Mouse (Mus musculus): ENCODE results near the gene Rabggta. TPM values are rescaled to one million over a fixed set of nuclear protein-coding genes. Genes with fewer than 3 reads are reported as not detected.
"Not testable (repeated sequence)": the region's sequence is repeated elsewhere in the genome, so short reads cannot be mapped to it uniquely, and the experiment has no call there.

Gene Rabggta
- total RNA-seq, 1 experiment = 34.0 TPM

DNA sequence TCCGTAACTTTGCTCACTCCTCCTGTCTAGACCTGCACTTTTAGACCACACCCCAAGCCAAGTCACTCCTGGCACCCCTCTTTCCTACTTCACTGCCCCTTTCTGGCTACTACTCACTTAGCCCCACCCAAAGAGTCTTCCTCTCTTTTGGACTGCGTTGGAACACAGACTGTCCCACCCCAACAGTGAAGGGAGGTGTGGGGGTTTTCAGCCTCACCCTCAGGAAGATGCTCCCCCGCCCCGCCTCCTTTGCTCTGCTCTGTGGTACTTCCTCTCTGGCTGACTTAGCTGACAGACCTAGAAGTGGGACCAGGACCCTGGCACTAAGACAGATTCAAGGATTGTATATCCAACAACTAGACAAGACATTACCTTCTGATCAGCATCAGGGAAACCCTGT is 43.6 kb upstream of the Rabggta start, which contains the start of gene Ltb4r1:
Ltb4r1 (plus strand) TSS at position 267 of the 400 bp plus-strand sequence.
- in situ Hi-C loops (cut with MboI; ENCODE audit: low sequenced_read_pairs in 2 of 2, unreplicated experiment in 2 of 2) = no loop called here
- no peak for DNase-seq (ENCODE audit: low read depth, low spot score)
- H3K9me3 ChIP-seq (ENCODE audit: control insufficient read depth, insufficient read depth, low read depth, low read length) = no peaks in the 10 kb centered on the region
- H3K9ac ChIP-seq (ENCODE audit: insufficient read depth, low read depth, low read length, poor library complexity, severe bottlenecking) = no peak within 1 kb of the TSS
- H3K4me3 ChIP-seq (ENCODE audit: insufficient read depth in 1 of 2, low read depth in 1 of 2, low read length in 2 of 2, poor library complexity in 1 of 2, severe bottlenecking in 1 of 2) = no peak within 1 kb of the TSS
- no peak within 1 kb of the TSS for H3K27ac ChIP-seq (ENCODE audit: insufficient read depth, low read depth, low read length, poor library complexity, severe bottlenecking)
- TF ChIP-seq ZNF384 (IDR thresholded peaks at IDR 0.05; ENCODE audit: low read depth, low read length) = no peak
- TF ChIP-seq ZC3H11A (IDR thresholded peaks at IDR 0.05; ENCODE audit: borderline replicate concordance, low read depth, low read length) = no peak
- TF ChIP-seq CHD2 (IDR thresholded peaks at IDR 0.05; ENCODE audit: low read depth, low read length) = no peak
- no peak for TF ChIP-seq HCFC1 (IDR thresholded peaks at IDR 0.05; ENCODE audit: borderline replicate concordance, insufficient read depth, low read length)
- TF ChIP-seq MAFK (IDR thresholded peaks at IDR 0.05; ENCODE audit: insufficient read depth, low read depth, low read length) = no peak
- no peaks in the 10 kb centered on the region for H3K36me3 ChIP-seq (ENCODE audit: control insufficient read depth, insufficient read depth, low read length, poor library complexity, severe bottlenecking)
- H3K4me1 ChIP-seq (ENCODE audit: control insufficient read depth in 2 of 2, insufficient read depth in 2 of 2, low read length in 2 of 2, poor library complexity in 1 of 2) = peaks cover 0 to 7% of the 10 kb centered on the region in 2 experiments; a peak in 1 of 4 replicates

DNA sequence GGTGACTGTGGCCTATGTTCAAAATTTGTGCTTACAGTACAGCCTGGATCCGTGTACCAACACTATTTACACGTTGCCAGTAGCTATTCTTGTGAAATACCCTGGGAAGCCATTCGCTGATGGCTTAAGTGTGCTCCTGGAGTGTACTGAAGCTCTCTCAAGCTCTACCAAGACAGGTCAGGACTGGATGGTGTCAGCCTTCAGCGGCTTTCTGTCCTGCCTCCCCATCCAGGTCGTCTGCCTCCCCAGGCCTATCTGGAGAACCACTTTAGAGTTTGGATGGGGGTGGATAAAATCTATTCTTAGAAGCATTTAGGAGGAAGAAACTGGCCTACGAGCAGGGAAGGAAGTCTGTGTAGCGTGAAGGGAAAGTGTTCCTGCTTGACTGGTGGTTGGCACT is 41.1 kb upstream of the Rabggta start:
- H3K36me3 ChIP-seq (ENCODE audit: control insufficient read depth, insufficient read depth, low read length, poor library complexity, severe bottlenecking) = no peaks in the 10 kb centered on the region
- H3K4me1 ChIP-seq (ENCODE audit: control insufficient read depth in 2 of 2, insufficient read depth in 2 of 2, low read length in 2 of 2, poor library complexity in 1 of 2) = peaks cover 0 to 7% of the 10 kb centered on the region in 2 experiments; a peak in 1 of 4 replicates
- TF ChIP-seq CHD2 (IDR thresholded peaks at IDR 0.05; ENCODE audit: low read depth, low read length) (no peak), ZNF384 (IDR thresholded peaks at IDR 0.05; ENCODE audit: low read depth, low read length) (no peak), HCFC1 (IDR thresholded peaks at IDR 0.05; ENCODE audit: borderline replicate concordance, insufficient read depth, low read length) (no peak), ZC3H11A (IDR thresholded peaks at IDR 0.05; ENCODE audit: borderline replicate concordance, low read depth, low read length) (no peak), MAFK (IDR thresholded peaks at IDR 0.05; ENCODE audit: insufficient read depth, low read depth, low read length) (no peak)
- DNase-seq (ENCODE audit: low read depth, low spot score) = no peak
- no peaks in the 10 kb centered on the region for H3K9me3 ChIP-seq (ENCODE audit: control insufficient read depth, insufficient read depth, low read depth, low read length)
- no peak overlapping the region for H3K4me3 ChIP-seq (ENCODE audit: insufficient read depth in 1 of 2, low read depth in 1 of 2, low read length in 2 of 2, poor library complexity in 1 of 2, severe bottlenecking in 1 of 2)
- peak overlapping the region; percentile 43; the same call in 1 of the 2 replicates for H3K9ac ChIP-seq (ENCODE audit: insufficient read depth, low read depth, low read length, poor library complexity, severe bottlenecking)
- in situ Hi-C loops (cut with MboI; ENCODE audit: low sequenced_read_pairs in 2 of 2, unreplicated experiment in 2 of 2) = no loop called here
- no peak overlapping the region for H3K27ac ChIP-seq (ENCODE audit: insufficient read depth, low read depth, low read length, poor library complexity, severe bottlenecking)

DNA sequence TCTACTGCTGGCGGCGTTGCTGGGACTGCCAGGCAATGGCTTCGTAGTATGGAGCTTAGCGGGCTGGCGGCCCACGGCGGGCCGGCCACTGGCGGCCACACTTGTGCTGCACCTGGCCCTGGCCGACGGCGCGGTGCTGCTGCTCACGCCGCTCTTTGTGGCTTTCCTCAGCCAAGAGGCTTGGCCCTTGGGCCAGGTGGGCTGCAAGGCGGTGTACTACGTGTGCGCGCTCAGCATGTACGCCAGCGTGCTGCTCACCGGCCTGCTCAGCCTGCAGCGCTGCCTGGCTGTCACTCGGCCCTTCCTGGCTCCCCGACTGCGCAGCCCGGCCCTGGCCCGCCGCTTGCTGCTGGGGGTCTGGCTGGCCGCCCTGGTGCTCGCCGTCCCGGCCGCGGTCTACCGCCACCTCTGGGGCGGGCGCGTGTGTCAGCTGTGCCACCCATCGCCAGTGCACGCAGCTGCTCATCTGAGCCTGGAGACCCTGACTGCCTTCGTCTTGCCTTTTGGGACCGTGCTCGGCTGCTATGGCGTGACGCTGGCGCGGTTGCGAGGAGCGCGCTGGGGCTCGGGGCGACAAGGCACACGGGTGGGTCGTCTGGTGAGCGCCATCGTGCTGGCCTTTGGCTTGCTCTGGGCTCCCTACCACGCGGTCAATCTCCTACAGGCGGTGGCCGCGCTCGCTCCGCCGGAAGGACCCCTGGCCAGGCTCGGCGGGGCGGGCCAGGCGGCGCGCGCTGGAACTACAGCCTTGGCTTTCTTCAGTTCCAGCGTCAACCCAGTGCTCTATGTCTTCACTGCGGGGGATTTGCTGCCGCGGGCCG is 40.1 kb upstream of the Rabggta start:
- H3K27ac ChIP-seq (ENCODE audit: insufficient read depth, low read depth, low read length, poor library complexity, severe bottlenecking) = no peak overlapping the region
- DNase-seq (ENCODE audit: low read depth, low spot score) = no peak
- in situ Hi-C loops (cut with MboI; ENCODE audit: low sequenced_read_pairs in 2 of 2, unreplicated experiment in 2 of 2) = no loop called here
- no peaks in the 10 kb centered on the region for H3K9me3 ChIP-seq (ENCODE audit: control insufficient read depth, insufficient read depth, low read depth, low read length)
- peaks cover 0 to 4% of the 10 kb centered on the region in 2 experiments; a peak in 1 of 4 replicates for H3K4me1 ChIP-seq (ENCODE audit: control insufficient read depth in 2 of 2, insufficient read depth in 2 of 2, low read length in 2 of 2, poor library complexity in 1 of 2)
- H3K36me3 ChIP-seq (ENCODE audit: control insufficient read depth, insufficient read depth, low read length, poor library complexity, severe bottlenecking) = no peaks in the 10 kb centered on the region
- H3K9ac ChIP-seq (ENCODE audit: insufficient read depth, low read depth, low read length, poor library complexity, severe bottlenecking) = peak overlapping the region; percentile 43
- no peak for TF ChIP-seq ZC3H11A (IDR thresholded peaks at IDR 0.05; ENCODE audit: borderline replicate concordance, low read depth, low read length)
- TF ChIP-seq HCFC1 (IDR thresholded peaks at IDR 0.05; ENCODE audit: borderline replicate concordance, insufficient read depth, low read length) = 0 out of 2 replicates have a peak, but pooled peaks have one; percentile 13
- peak overlapping the region; percentile 60 to 65 for H3K4me3 ChIP-seq (ENCODE audit: insufficient read depth in 1 of 2, low read depth in 1 of 2, low read length in 2 of 2, poor library complexity in 1 of 2, severe bottlenecking in 1 of 2)

DNA sequence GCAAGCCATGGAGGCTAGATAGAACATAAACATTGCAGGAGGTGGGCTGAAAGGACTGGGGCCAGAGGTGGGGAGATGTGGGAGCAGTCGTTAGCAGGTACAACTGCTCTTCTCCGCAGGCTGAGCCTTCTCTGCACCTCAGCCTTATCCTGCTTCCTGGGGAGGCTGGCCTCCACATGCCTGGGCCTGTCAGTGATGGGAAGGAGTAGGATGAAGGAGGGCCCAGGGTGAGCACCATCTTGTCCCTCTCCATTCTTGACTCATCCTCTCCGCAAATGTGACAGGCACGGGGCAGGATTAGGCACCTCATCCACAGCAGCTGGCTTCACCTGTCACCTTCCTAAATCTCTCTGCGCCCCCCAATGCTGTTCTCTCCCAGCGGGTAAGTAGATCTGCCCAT is 39.1 kb upstream of the Rabggta start, which contains the start of gene Ltb4r2:
Ltb4r2 (plus strand) TSS at position 266 of the 400 bp plus-strand sequence.
- H3K9ac ChIP-seq (ENCODE audit: insufficient read depth, low read depth, low read length, poor library complexity, severe bottlenecking) = peak within 1 kb of the TSS; percentile 43
- no peak within 1 kb of the TSS for H3K27ac ChIP-seq (ENCODE audit: insufficient read depth, low read depth, low read length, poor library complexity, severe bottlenecking)
- no peaks in the 10 kb centered on the region for H3K9me3 ChIP-seq (ENCODE audit: control insufficient read depth, insufficient read depth, low read depth, low read length)
- H3K36me3 ChIP-seq (ENCODE audit: control insufficient read depth, insufficient read depth, low read length, poor library complexity, severe bottlenecking) = peaks cover 2% of the 10 kb centered on the region; the same call in 1 of the 2 replicates
- H3K4me3 ChIP-seq (ENCODE audit: insufficient read depth in 1 of 2, low read depth in 1 of 2, low read length in 2 of 2, poor library complexity in 1 of 2, severe bottlenecking in 1 of 2) = peak within 1 kb of the TSS; percentile 60 to 65
- H3K4me1 ChIP-seq (ENCODE audit: control insufficient read depth in 2 of 2, insufficient read depth in 2 of 2, low read length in 2 of 2, poor library complexity in 1 of 2) = peaks cover 0 to 4% of the 10 kb centered on the region in 2 experiments; a peak in 1 of 4 replicates
- no peak for DNase-seq (ENCODE audit: low read depth, low spot score)
- in situ Hi-C loops (cut with MboI; ENCODE audit: low sequenced_read_pairs in 2 of 2, unreplicated experiment in 2 of 2) = no loop called here
- TF ChIP-seq HCFC1 (IDR thresholded peaks at IDR 0.05; ENCODE audit: borderline replicate concordance, insufficient read depth, low read length) (no peak), MAFK (IDR thresholded peaks at IDR 0.05; ENCODE audit: insufficient read depth, low read depth, low read length) (no peak), ZNF384 (IDR thresholded peaks at IDR 0.05; ENCODE audit: low read depth, low read length) (no peak), CHD2 (IDR thresholded peaks at IDR 0.05; ENCODE audit: low read depth, low read length) (no peak), ZC3H11A (IDR thresholded peaks at IDR 0.05; ENCODE audit: borderline replicate concordance, low read depth, low read length) (no peak)

- H3K4me3 ChIP-seq (ENCODE audit: insufficient read depth in 1 of 2, low read depth in 1 of 2, low read length in 2 of 2, poor library complexity in 1 of 2, severe bottlenecking in 1 of 2); H3K9me3 ChIP-seq (ENCODE audit: control insufficient read depth, insufficient read depth, low read depth, low read length); in situ Hi-C loops (cut with MboI; ENCODE audit: low sequenced_read_pairs in 2 of 2, unreplicated experiment in 2 of 2); H3K4me1 ChIP-seq (ENCODE audit: control insufficient read depth in 2 of 2, insufficient read depth in 2 of 2, low read length in 2 of 2, poor library complexity in 1 of 2); H3K27ac ChIP-seq (ENCODE audit: insufficient read depth, low read depth, low read length, poor library complexity, severe bottlenecking); H3K9ac ChIP-seq (ENCODE audit: insufficient read depth, low read depth, low read length, poor library complexity, severe bottlenecking); H3K36me3 ChIP-seq (ENCODE audit: control insufficient read depth, insufficient read depth, low read length, poor library complexity, severe bottlenecking): not testable (repeated sequence)
- DNase-seq (ENCODE audit: low read depth, low spot score) = peak; percentile 66
Observed at GRCm38 (mm10) chr14:55760156-55760555, 38.1 kb upstream of the Rabggta start.

Data from ES-E14 (cell line).